Mouse (Mus musculus) olfactory bulb, adult 2 months (tissue): Measurements from ENCODE around the gene Antxr2.

Source experiments
- CTCF ChIP-seq: fragments of 200-500 bp; IDR thresholded peaks from 2 replicates; pipeline ENCODE4 v1.5.1; 2012; ENCODE audit warnings: low read depth, mild to moderate bottlenecking, low read length, moderate library complexity; ENCODE audit not compliant: insufficient read depth
- POLR2A ChIP-seq: fragments of 200-500 bp; IDR thresholded peaks from 2 replicates; pipeline ENCODE4 v1.6.1; 2012; ENCODE audit warnings: mild to moderate bottlenecking, low read depth, low read length, moderate library complexity; ENCODE audit not compliant: insufficient read depth

DNA sequence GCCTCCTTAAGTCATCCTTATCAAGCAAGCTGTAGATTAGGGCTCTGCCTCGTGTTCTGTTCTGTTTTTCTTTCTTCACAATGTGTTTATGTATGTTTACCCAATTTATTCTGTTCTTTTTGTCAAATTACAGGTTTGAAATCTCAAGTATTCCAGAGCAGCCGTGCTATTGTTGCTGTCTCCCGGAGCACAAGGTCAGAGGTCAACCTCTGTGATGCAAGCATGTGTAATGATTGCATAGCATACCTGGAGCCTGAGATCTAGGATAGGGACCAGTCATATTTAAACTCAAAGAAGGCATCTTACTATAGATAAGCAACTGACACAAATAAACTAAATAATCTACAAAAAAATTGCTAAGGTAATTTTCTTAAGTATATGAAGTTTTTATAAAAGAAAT is 59.6 kb downstream of the Antxr2 start:
- TF ChIP-seq CTCF (no peak), POLR2A (no peak)
